Mouse (Mus musculus): ENCODE data around the gene Gm9602. TPM values are rescaled to one million over a fixed set of nuclear protein-coding genes. Genes with fewer than 3 reads are reported as not detected.
"Not testable (repeated sequence)": the region's sequence is repeated elsewhere in the genome, so short reads cannot be mapped to it uniquely, and the experiment has no call there.

Gene Gm9602
- polyA plus RNA-seq (2012; ENCODE audit: insufficient read depth, insufficient read length, missing spikeins) = not detected in 2 replicates

GRCm38 (mm10) chr14:4776037-4776436 is at the start of gene Gm9602:
TSS of gene Gm9602 (plus strand) at chr14:4776337.
- not testable (repeated sequence) for H3K4me1 ChIP-seq (ENCODE audit: control insufficient read depth, insufficient read depth, insufficient read length, low read length); H3K27ac ChIP-seq (replicated peaks; ENCODE audit: low read depth, low read length); H3K4me3 ChIP-seq (ENCODE audit: insufficient read depth, low read depth, low read length)

- not testable (repeated sequence) for H3K27ac ChIP-seq (replicated peaks; ENCODE audit: low read depth, low read length); H3K4me3 ChIP-seq (ENCODE audit: insufficient read depth, low read depth, low read length); H3K4me1 ChIP-seq (ENCODE audit: control insufficient read depth, insufficient read depth, insufficient read length, low read length)
Measured at GRCm38 (mm10) chr14:4806421-4806820, 30.3 kb downstream of the Gm9602 start.

DNA sequence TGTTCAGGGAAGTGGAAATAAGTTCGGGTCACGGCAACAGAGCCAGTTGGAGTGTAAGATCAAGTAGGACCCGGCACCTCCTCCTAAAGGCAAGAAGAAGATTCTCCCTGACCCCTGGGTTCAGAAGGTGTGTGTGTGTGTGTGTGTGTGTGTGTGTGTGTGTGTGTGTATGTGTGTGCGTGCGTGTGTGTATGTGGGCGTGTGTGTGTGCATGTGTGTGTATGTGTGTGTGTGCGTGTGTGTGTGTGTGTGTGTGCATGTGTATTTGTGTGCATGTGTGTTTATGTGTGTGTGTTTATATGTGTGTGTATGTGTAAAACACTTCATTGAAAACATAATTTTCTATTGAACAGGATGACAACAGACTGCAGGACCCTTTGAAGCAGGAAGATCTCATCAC is 45.8 kb downstream of the Gm9602 start:
- H3K4me3 ChIP-seq (ENCODE audit: insufficient read depth, low read depth, low read length); H3K4me1 ChIP-seq (ENCODE audit: control insufficient read depth, insufficient read depth, insufficient read length, low read length); H3K27ac ChIP-seq (replicated peaks; ENCODE audit: low read depth, low read length): not testable (repeated sequence)

Other genes starting within 250 kb of the Gm9602 start
- gene Gm3047, start 220.9 kb upstream of the Gm9602 start, polyA plus RNA-seq (2012; ENCODE audit: insufficient read depth, insufficient read length, missing spikeins) = not detected in 2 replicates
- gene Gm8159, start 144.0 kb upstream of the Gm9602 start, polyA plus RNA-seq (2012; ENCODE audit: insufficient read depth, insufficient read length, missing spikeins) = not detected in 2 replicates
- not detected in 2 replicates for gene Gm3239, start 112.1 kb upstream of the Gm9602 start, polyA plus RNA-seq (2012; ENCODE audit: insufficient read depth, insufficient read length, missing spikeins)
- not detected in 2 replicates for gene Gm7876, start 67.1 kb upstream of the Gm9602 start, polyA plus RNA-seq (2012; ENCODE audit: insufficient read depth, insufficient read length, missing spikeins)
- gene Gm3252, start 49.6 kb upstream of the Gm9602 start, polyA plus RNA-seq (2012; ENCODE audit: insufficient read depth, insufficient read length, missing spikeins) = not detected in 2 replicates
- not detected in 2 replicates for gene Gm3269, start 61.8 kb downstream of the Gm9602 start, polyA plus RNA-seq (2012; ENCODE audit: insufficient read depth, insufficient read length, missing spikeins)
- not detected in 2 replicates for gene Gm3264, start 79.2 kb downstream of the Gm9602 start, polyA plus RNA-seq (2012; ENCODE audit: insufficient read depth, insufficient read length, missing spikeins)
- gene Gm3278, start 116.1 kb downstream of the Gm9602 start, polyA plus RNA-seq (2012; ENCODE audit: insufficient read depth, insufficient read length, missing spikeins) = not detected in 2 replicates
- not detected in 2 replicates for gene Gm8297, start 207.6 kb downstream of the Gm9602 start, polyA plus RNA-seq (2012; ENCODE audit: insufficient read depth, insufficient read length, missing spikeins)
- gene Gm3298, start 239.6 kb downstream of the Gm9602 start, polyA plus RNA-seq (2012; ENCODE audit: insufficient read depth, insufficient read length, missing spikeins) = not detected in 2 replicates